Mouse (Mus musculus) central nervous system, embryonic 18 days (tissue): Measurements from ENCODE around the gene Hs6st1. TPM values are rescaled to one million over a fixed set of nuclear protein-coding genes. Genes with fewer than 3 reads are reported as not detected.

Source experiments
- polyA plus RNA-seq: library from polyadenylated mRNA; depleted of rRNA; stranded (reverse); fragments of >200 nt; gene quantifications from 2 replicates; pipeline ENCODE4 v1.2.3, GENCODE M21; 2012; rRNA removed

Hs6st1 gene
- polyA plus RNA-seq, result 76.6 and 78.8 TPM in 2 replicates

GRCm38 (mm10) chr1:36068076-36068475 lies at the start of gene Hs6st1:
TSS of gene Hs6st1 (plus strand) at chr1:36068400.

Other genes starting within 250 kb of the Hs6st1 start
- gene Uggt1, start 176.3 kb downstream of the Hs6st1 start, polyA plus RNA-seq, result 23.3 and 24.0 TPM in 2 replicates
- gene Neurl3, start 206.3 kb downstream of the Hs6st1 start, polyA plus RNA-seq, result 0.83 and 1.1 TPM in 2 replicates
- gene Arid5a, start 239.3 kb downstream of the Hs6st1 start, polyA plus RNA-seq, result 1.7 and 2.5 TPM in 2 replicates